Comparison of ENCODE assay signal across 9 mouse cellular contexts in the genomic region with DNA sequence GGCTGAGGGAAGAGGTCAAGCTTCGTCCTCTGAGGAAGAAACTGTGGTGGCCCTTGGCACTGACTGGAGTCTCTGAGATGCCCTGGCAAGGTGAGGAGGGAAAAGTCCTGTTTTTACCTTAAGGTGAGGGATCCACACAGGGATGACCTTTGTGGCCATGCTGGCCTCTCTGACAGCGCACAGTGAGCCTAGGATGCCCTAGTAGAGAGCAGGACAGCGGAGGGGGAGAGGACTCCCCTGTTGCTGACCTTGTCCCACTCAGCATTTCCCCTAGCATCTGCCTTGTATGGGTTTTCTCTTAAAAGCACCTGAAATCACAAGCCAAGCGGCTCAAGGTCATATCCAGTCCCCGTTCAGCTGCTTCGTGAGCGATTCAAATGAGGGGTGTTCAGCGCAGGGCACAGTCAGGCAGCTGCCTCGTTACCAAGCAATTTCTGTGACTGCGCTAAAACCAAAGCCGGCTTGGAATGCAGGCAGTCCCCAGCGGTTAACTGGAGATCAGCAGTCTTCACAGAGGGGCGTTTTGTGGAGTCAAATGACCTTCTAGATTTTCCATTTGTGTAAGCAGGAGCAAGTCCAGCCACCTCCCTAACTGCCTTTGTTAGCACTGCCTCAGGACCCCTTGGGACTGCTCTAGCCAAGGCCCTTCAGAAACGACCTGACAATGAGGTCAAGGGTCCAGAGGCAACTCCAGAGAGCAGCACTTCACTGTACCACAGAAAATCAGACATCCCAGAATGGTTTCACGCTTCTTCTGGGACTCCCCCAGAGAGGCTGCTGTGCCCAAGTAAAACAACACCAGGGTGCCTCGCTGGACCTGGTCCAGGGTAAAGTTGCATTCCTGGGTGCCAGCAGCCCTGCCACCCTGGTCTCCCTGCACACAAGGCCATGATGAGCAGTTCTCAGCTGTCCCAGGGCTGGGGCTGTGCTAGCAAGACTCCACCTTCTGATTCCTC. TPM values are rescaled to one million over a fixed set of nuclear protein-coding genes. Genes with fewer than 3 reads are reported as not detected.
DNase-seq lines count a peak whose midpoint lies in the region; ATAC-seq lines count a peak whose summit lies in the region.
"Had no signal": no experiment of that assay in that cellular context is flagged by ENCODE, and none has a peak within 500 bp of the region (broad histone marks: within the 10 kb centered on the region; RNA-seq: fewer than 3 reads in every experiment).

No protein-coding gene starts in this region.

- H3K27ac ChIP-seq in heart, embryonic 13.5 days (replicated peaks): no peak overlapping the region
- peak overlapping the region; percentile 61; the same call in 1 of the 2 replicates for H3K27ac ChIP-seq in limb, embryonic 13.5 days

- no peak for DNase-seq in heart, postnatal 25 days (ENCODE audit: low spot score)
- DNase-seq in brain, adult 2 months (ENCODE audit: low read depth, low spot score): peak; percentile 51
- peak; percentile 31 for DNase-seq in heart, postnatal 4 days
- no peak for DNase-seq in cerebellum, adult 9-10 months
- DNase-seq in urinary bladder, postnatal 4 days (ENCODE audit: low spot score in 2 of 2): no peak
- no peak for DNase-seq in frontal cortex, adult 2 months (ENCODE audit: extremely low spot score in 1 of 2, low spot score in 1 of 2)

- H3K9me3 ChIP-seq in heart, embryonic 13.5 days: no peaks in the 10 kb centered on the region
- no peaks in the 10 kb centered on the region for H3K9me3 ChIP-seq in limb, embryonic 13.5 days

- H3K27me3 ChIP-seq in heart, embryonic 13.5 days (replicated peaks): peaks cover 11% of the 10 kb centered on the region
- H3K27me3 ChIP-seq in limb, embryonic 13.5 days: no peaks in the 10 kb centered on the region

- 21% methylated on average over 16 of the region's 16 CpGs for WGBS in heart, embryonic 13.5 days
- 21% methylated on average over 16 of the region's 16 CpGs for WGBS in limb, embryonic 13.5 days

- H3K9ac ChIP-seq in heart, embryonic 13.5 days: peak overlapping the region; percentile 56
- no peak overlapping the region for H3K9ac ChIP-seq in limb, embryonic 13.5 days

- intact Hi-C loops in heart, postnatal 25 days (cut with DNase I): no loop called here

- peaks cover 38% of the 10 kb centered on the region for H3K4me1 ChIP-seq in heart, embryonic 13.5 days
- H3K4me1 ChIP-seq in limb, embryonic 13.5 days: peaks cover 55% of the 10 kb centered on the region

- peak overlapping the region; percentile 18 for H3K4me2 ChIP-seq in heart, embryonic 13.5 days
- peak overlapping the region; percentile 41 for H3K4me2 ChIP-seq in limb, embryonic 13.5 days (replicated peaks)

- ATAC-seq in heart, embryonic 13.5 days (ENCODE audit: extremely low read depth, insufficient number of reproducible peaks, low FRiP score, low TSS enrichment): no peak; the same call in 1 of the 2 replicates
- peak; percentile 48 for ATAC-seq in limb, embryonic 13.5 days (ENCODE audit: low FRiP score, low read depth)

- no peaks in the 10 kb centered on the region for H3K36me3 ChIP-seq in heart, embryonic 13.5 days
- no peaks in the 10 kb centered on the region for H3K36me3 ChIP-seq in limb, embryonic 13.5 days
- H3K36me3 ChIP-seq: G1E had no signal

- no peak overlapping the region for H3K4me3 ChIP-seq in heart, embryonic 13.5 days
- no peak overlapping the region for H3K4me3 ChIP-seq in limb, embryonic 13.5 days

RNA-seq across cellular contexts. Expression of a gene that starts 20.9 kb away (rescaled TPM):
- polyA plus RNA-seq in heart, embryonic 13.5 days (2015; fragmentation: Nextera tagmentation; extraction: Ambion mirVana): 15.8 and 17.3 TPM in 2 replicates
- total RNA-seq in heart, postnatal 25 days (2021): 10 to 100 TPM; 12.4 to 13.9 TPM
- total RNA-seq in heart, postnatal 4 days (2021): 10 to 100 TPM; 12.5 to 12.7 TPM
- polyA plus RNA-seq in limb, embryonic 13.5 days (2015; fragmentation: Nextera tagmentation; extraction: Ambion mirVana): 14.5 and 14.9 TPM in 2 replicates
- polyA plus RNA-seq in frontal cortex, adult 2 months (2012; rRNA removed): 22.4 and 23.9 TPM in 2 replicates

RNA-seq across cellular contexts. Expression of a gene that starts 46.2 kb away (rescaled TPM):
- 5.0 and 5.1 TPM in 2 replicates for polyA plus RNA-seq in heart, embryonic 13.5 days (2015; fragmentation: Nextera tagmentation; extraction: Ambion mirVana)
- 10 to 100 TPM; 56.1 to 63.6 TPM for total RNA-seq in heart, postnatal 25 days (2021)
- 10 to 100 TPM; 62.2 to 67.2 TPM for total RNA-seq in heart, postnatal 4 days (2021)
- 9.5 and 10.1 TPM in 2 replicates for polyA plus RNA-seq in limb, embryonic 13.5 days (2015; fragmentation: Nextera tagmentation; extraction: Ambion mirVana)
- polyA plus RNA-seq in frontal cortex, adult 2 months (2012; rRNA removed): 8.9 and 9.2 TPM in 2 replicates

Comparison
In these comparisons a context has a peak if more than half of its experiments do, and no peak if none do; other contexts are left out.
1. DNase-seq: peak in brain, adult 2 months (single experiment) and heart, postnatal 4 days (single experiment); none in heart, postnatal 25 days (single experiment), cerebellum, adult 9-10 months (single experiment), urinary bladder, postnatal 4 days (0 of 2) and frontal cortex, adult 2 months (0 of 2).